Mouse (Mus musculus): ENCODE measurements around the gene Fsip1. TPM values are rescaled to one million over a fixed set of nuclear protein-coding genes. Genes with fewer than 3 reads are reported as not detected.

Gene Fsip1
- polyA plus RNA-seq, 1 experiment from 2014 or later, result 1.2 TPM

- no peak overlapping the region for H3K4me2 ChIP-seq (ENCODE audit: low read depth, severe bottlenecking)
- DNase-seq (ENCODE audit: low spot score) (no peak), ATAC-seq (ENCODE audit: insufficient number of reproducible peaks, low FRiP score, low TSS enrichment, low read depth) (no peak)
- no peaks in the 10 kb centered on the region for H3K27me3 ChIP-seq (ENCODE audit: control insufficient read depth, insufficient read depth, low read length)
- H3K4me1 ChIP-seq (ENCODE audit: control insufficient read depth, insufficient read depth, low read length), result no peaks in the 10 kb centered on the region
- H3K9ac ChIP-seq (ENCODE audit: low read length), result no peak overlapping the region
- 61% methylated on average over 2 of the region's 2 CpGs for WGBS
- no peaks in the 10 kb centered on the region for H3K36me3 ChIP-seq (ENCODE audit: control insufficient read depth, insufficient read depth, low read length)
- no peak overlapping the region for H3K27ac ChIP-seq (replicated peaks; ENCODE audit: low read depth, low read length)
- no peaks in the 10 kb centered on the region for H3K9me3 ChIP-seq (ENCODE audit: control insufficient read depth, low read length)
- H3K4me3 ChIP-seq (ENCODE audit: low read depth, low read length), result no peak overlapping the region
Measured at GRCm38 (mm10) chr2:118263914-118264201, 7.1 kb upstream of the Fsip1 start.

- no peaks in the 10 kb centered on the region for H3K27me3 ChIP-seq (ENCODE audit: control insufficient read depth, insufficient read depth, low read length)
- H3K4me1 ChIP-seq (ENCODE audit: control insufficient read depth, insufficient read depth, low read length), result no peaks in the 10 kb centered on the region
- DNase-seq (ENCODE audit: low spot score) (peak; percentile 63), ATAC-seq (ENCODE audit: insufficient number of reproducible peaks, low FRiP score, low TSS enrichment, low read depth) (no peak)
- H3K4me2 ChIP-seq (ENCODE audit: low read depth, severe bottlenecking), result no peak overlapping the region
- H3K36me3 ChIP-seq (ENCODE audit: control insufficient read depth, insufficient read depth, low read length), result no peaks in the 10 kb centered on the region
- no peak overlapping the region for H3K4me3 ChIP-seq (ENCODE audit: low read depth, low read length)
- H3K9ac ChIP-seq (ENCODE audit: low read length), result no peak overlapping the region
- H3K9me3 ChIP-seq (ENCODE audit: control insufficient read depth, low read length), result no peaks in the 10 kb centered on the region
- no peak overlapping the region for H3K27ac ChIP-seq (replicated peaks; ENCODE audit: low read depth, low read length)
- WGBS, result 23% methylated on average over 8 of the region's 8 CpGs
Measured at GRCm38 (mm10) chr2:118263151-118263913, 6.6 kb upstream of the Fsip1 start.

- Histone ChIP-seq H3K27me3 (ENCODE audit: control insufficient read depth, insufficient read depth, low read length) (no peaks in the 10 kb centered on the region), H3K36me3 (ENCODE audit: control insufficient read depth, insufficient read depth, low read length) (no peaks in the 10 kb centered on the region), H3K4me1 (ENCODE audit: control insufficient read depth, insufficient read depth, low read length) (no peaks in the 10 kb centered on the region), H3K4me2 (ENCODE audit: low read depth, severe bottlenecking) (no peak overlapping the region), H3K27ac (replicated peaks; ENCODE audit: low read depth, low read length) (no peak overlapping the region), H3K4me3 (ENCODE audit: low read depth, low read length) (no peak overlapping the region), H3K9ac (ENCODE audit: low read length) (no peak overlapping the region), H3K9me3 (ENCODE audit: control insufficient read depth, low read length) (no peaks in the 10 kb centered on the region)
- no peak for DNase-seq (ENCODE audit: low spot score)
- no peak for ATAC-seq (ENCODE audit: insufficient number of reproducible peaks, low FRiP score, low TSS enrichment, low read depth)
- 62% methylated on average over 8 of the region's 8 CpGs for WGBS
Measured at GRCm38 (mm10) chr2:118262673-118263072, 5.9 kb upstream of the Fsip1 start.

- Histone ChIP-seq H3K9me3 (ENCODE audit: control insufficient read depth, low read length) (no peaks in the 10 kb centered on the region), H3K4me1 (ENCODE audit: control insufficient read depth, insufficient read depth, low read length) (peaks cover 3% of the 10 kb centered on the region; the same call in 1 of the 2 replicates)
Measured at GRCm38 (mm10) chr2:118259746-118260145, 3.0 kb upstream of the Fsip1 start.

GRCm38 (mm10) chr2:118257094-118257493 lies 328 bp upstream of the Fsip1 start:
- no peak overlapping the region for H3K27ac ChIP-seq (replicated peaks; ENCODE audit: low read depth, low read length)
- H3K4me1 ChIP-seq (ENCODE audit: control insufficient read depth, insufficient read depth, low read length), result peaks cover 3% of the 10 kb centered on the region; the same call in 1 of the 2 replicates
- ATAC-seq (ENCODE audit: insufficient number of reproducible peaks, low FRiP score, low TSS enrichment, low read depth), result peak; percentile 8; the same call in 1 of the 2 replicates
- WGBS, result 74% methylated on average over 8 of the region's 8 CpGs
- H3K4me2 ChIP-seq (ENCODE audit: low read depth, severe bottlenecking), result no peak overlapping the region; the same call in 1 of the 2 replicates
- DNase-seq (ENCODE audit: low spot score), result no peak
- peak overlapping the region; percentile 37; the same call in 1 of the 2 replicates for H3K4me3 ChIP-seq (ENCODE audit: low read depth, low read length)
- H3K27me3 ChIP-seq (ENCODE audit: control insufficient read depth, insufficient read depth, low read length), result no peaks in the 10 kb centered on the region
- no peak overlapping the region for H3K9ac ChIP-seq (ENCODE audit: low read length)
- H3K9me3 ChIP-seq (ENCODE audit: control insufficient read depth, low read length), result no peaks in the 10 kb centered on the region
- no peaks in the 10 kb centered on the region for H3K36me3 ChIP-seq (ENCODE audit: control insufficient read depth, insufficient read depth, low read length)

More at GRCm38 (mm10) chr2:118259746-118260145, 3.0 kb upstream of the Fsip1 start:
- Histone ChIP-seq H3K27ac (replicated peaks; ENCODE audit: low read depth, low read length) (no peak overlapping the region), H3K4me2 (ENCODE audit: low read depth, severe bottlenecking) (no peak overlapping the region), H3K9ac (ENCODE audit: low read length) (no peak overlapping the region), H3K36me3 (ENCODE audit: control insufficient read depth, insufficient read depth, low read length) (no peaks in the 10 kb centered on the region), H3K4me3 (ENCODE audit: low read depth, low read length) (no peak overlapping the region), H3K27me3 (ENCODE audit: control insufficient read depth, insufficient read depth, low read length) (no peaks in the 10 kb centered on the region)
- no peak for ATAC-seq (ENCODE audit: insufficient number of reproducible peaks, low FRiP score, low TSS enrichment, low read depth)
- WGBS, result 90% methylated on average over 5 of the region's 5 CpGs
- DNase-seq (ENCODE audit: low spot score), result no peak

- Histone ChIP-seq H3K9me3 (ENCODE audit: control insufficient read depth, low read length) (no peaks in the 10 kb centered on the region), H3K27me3 (ENCODE audit: control insufficient read depth, insufficient read depth, low read length) (no peaks in the 10 kb centered on the region), H3K4me3 (ENCODE audit: low read depth, low read length) (no peak overlapping the region), H3K36me3 (ENCODE audit: control insufficient read depth, insufficient read depth, low read length) (no peaks in the 10 kb centered on the region), H3K4me1 (ENCODE audit: control insufficient read depth, insufficient read depth, low read length) (peaks cover 3% of the 10 kb centered on the region; the same call in 1 of the 2 replicates), H3K27ac (replicated peaks; ENCODE audit: low read depth, low read length) (no peak overlapping the region), H3K4me2 (ENCODE audit: low read depth, severe bottlenecking) (no peak overlapping the region), H3K9ac (ENCODE audit: low read length) (no peak overlapping the region)
- ATAC-seq (ENCODE audit: insufficient number of reproducible peaks, low FRiP score, low TSS enrichment, low read depth) (no peak), DNase-seq (ENCODE audit: low spot score) (no peak)
- 32% methylated on average over 8 of the region's 8 CpGs for WGBS
Measured at GRCm38 (mm10) chr2:118254516-118254915, 2.2 kb downstream of the Fsip1 start.

- no peaks in the 10 kb centered on the region for H3K36me3 ChIP-seq (ENCODE audit: control insufficient read depth, insufficient read depth, low read length)
- no peak overlapping the region for H3K9ac ChIP-seq (ENCODE audit: low read length)
- WGBS, result 86% methylated on average over 12 of the region's 12 CpGs
Measured at GRCm38 (mm10) chr2:118248966-118249365, 7.8 kb downstream of the Fsip1 start.

GRCm38 (mm10) chr2:118248016-118248415 lies 8.8 kb downstream of the Fsip1 start:
- Histone ChIP-seq H3K4me2 (ENCODE audit: low read depth, severe bottlenecking) (no peak overlapping the region), H3K9me3 (ENCODE audit: control insufficient read depth, low read length) (no peaks in the 10 kb centered on the region), H3K4me1 (ENCODE audit: control insufficient read depth, insufficient read depth, low read length) (no peaks in the 10 kb centered on the region), H3K27ac (replicated peaks; ENCODE audit: low read depth, low read length) (no peak overlapping the region), H3K9ac (ENCODE audit: low read length) (no peak overlapping the region), H3K36me3 (ENCODE audit: control insufficient read depth, insufficient read depth, low read length) (no peaks in the 10 kb centered on the region), H3K4me3 (ENCODE audit: low read depth, low read length) (no peak overlapping the region), H3K27me3 (ENCODE audit: control insufficient read depth, insufficient read depth, low read length) (no peaks in the 10 kb centered on the region)
- 59% methylated on average over 2 of the region's 2 CpGs for WGBS
- no peak for ATAC-seq (ENCODE audit: insufficient number of reproducible peaks, low FRiP score, low TSS enrichment, low read depth)
- no peak for DNase-seq (ENCODE audit: low spot score)

More at GRCm38 (mm10) chr2:118248966-118249365, 7.8 kb downstream of the Fsip1 start:
- Histone ChIP-seq H3K4me1 (ENCODE audit: control insufficient read depth, insufficient read depth, low read length) (no peaks in the 10 kb centered on the region), H3K4me2 (ENCODE audit: low read depth, severe bottlenecking) (no peak overlapping the region), H3K4me3 (ENCODE audit: low read depth, low read length) (no peak overlapping the region), H3K27ac (replicated peaks; ENCODE audit: low read depth, low read length) (no peak overlapping the region), H3K27me3 (ENCODE audit: control insufficient read depth, insufficient read depth, low read length) (no peaks in the 10 kb centered on the region), H3K9me3 (ENCODE audit: control insufficient read depth, low read length) (no peaks in the 10 kb centered on the region)
- ATAC-seq (ENCODE audit: insufficient number of reproducible peaks, low FRiP score, low TSS enrichment, low read depth) (no peak), DNase-seq (ENCODE audit: low spot score) (no peak)

GRCm38 (mm10) chr2:118245914-118246313 lies 10.9 kb downstream of the Fsip1 start:
- no peak for ATAC-seq (ENCODE audit: insufficient number of reproducible peaks, low FRiP score, low TSS enrichment, low read depth)
- Histone ChIP-seq H3K4me2 (ENCODE audit: low read depth, severe bottlenecking) (no peak overlapping the region), H3K9ac (ENCODE audit: low read length) (no peak overlapping the region), H3K4me1 (ENCODE audit: control insufficient read depth, insufficient read depth, low read length) (no peaks in the 10 kb centered on the region), H3K4me3 (ENCODE audit: low read depth, low read length) (no peak overlapping the region), H3K27me3 (ENCODE audit: control insufficient read depth, insufficient read depth, low read length) (no peaks in the 10 kb centered on the region), H3K36me3 (ENCODE audit: control insufficient read depth, insufficient read depth, low read length) (no peaks in the 10 kb centered on the region), H3K27ac (replicated peaks; ENCODE audit: low read depth, low read length) (no peak overlapping the region), H3K9me3 (ENCODE audit: control insufficient read depth, low read length) (no peaks in the 10 kb centered on the region)
- DNase-seq (ENCODE audit: low spot score), result peak; percentile 87
- WGBS, result 11% methylated on average over 10 of the region's 10 CpGs
